Mouse (Mus musculus): ENCODE measurements around the gene Gm8237.
"Not testable (repeated sequence)": the region's sequence is repeated elsewhere in the genome, so short reads cannot be mapped to it uniquely, and the experiment has no call there.

DNA sequence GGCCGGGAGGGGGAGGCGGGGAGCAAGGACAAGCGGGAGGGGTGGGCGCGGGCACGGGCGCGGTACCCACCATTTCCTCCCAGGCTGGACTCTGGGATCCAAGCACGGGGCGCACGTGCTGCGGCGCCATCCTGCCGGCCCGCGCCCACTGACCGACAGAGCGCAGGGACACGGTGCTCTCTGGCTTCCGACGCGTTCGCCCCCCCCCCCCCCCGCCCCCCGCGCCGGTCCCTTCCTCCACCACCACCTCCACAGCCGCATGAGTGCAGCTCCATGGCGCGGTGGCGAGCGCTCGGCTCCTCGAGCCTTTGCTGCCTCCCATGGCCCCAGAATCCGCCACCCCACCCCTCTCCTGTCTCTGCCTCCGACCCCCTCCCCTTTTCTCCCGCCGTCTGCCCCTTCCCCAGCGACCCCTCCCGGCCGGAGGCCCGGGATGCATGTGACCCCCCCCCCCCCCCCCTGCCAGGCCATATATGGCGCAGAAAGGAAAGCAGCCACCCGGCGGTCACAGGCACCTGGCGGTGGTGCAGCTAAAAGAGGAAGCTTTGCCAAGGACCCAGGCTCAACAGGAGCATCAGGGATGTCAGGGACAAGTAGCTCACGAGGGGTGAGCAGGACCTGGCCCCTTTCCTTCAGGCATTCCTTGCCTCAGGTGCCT, 67.4 kb downstream of the Gm8237 start:
- not testable (repeated sequence) for TF ChIP-seq EP300, CTCF (IDR thresholded peaks at IDR 0.05; ENCODE audit: low read depth)
